Mouse (Mus musculus): Measurements from ENCODE around the gene 1700018B08Rik. TPM values are rescaled to one million over a fixed set of nuclear protein-coding genes. Genes with fewer than 3 reads are reported as not detected.

Gene 1700018B08Rik
- total RNA-seq, 2 experiments from 2014 or later = not detected

GRCm38 (mm10) chr8:121562941-121563351, 18.8 kb upstream of the 1700018B08Rik start:
- peak; percentile 62 for DNase-seq

GRCm38 (mm10) chr8:121561636-121562345, 17.7 kb upstream of the 1700018B08Rik start:
- DNase-seq = peak; percentile 65

- DNase-seq = no peak
Observed at GRCm38 (mm10) chr8:121560432-121561100, 16.4 kb upstream of the 1700018B08Rik start.

GRCm38 (mm10) chr8:121559801-121560200, 15.7 kb upstream of the 1700018B08Rik start:
- no peak for DNase-seq

GRCm38 (mm10) chr8:121558538-121558937, 14.4 kb upstream of the 1700018B08Rik start:
- DNase-seq = no peak

- no peak for DNase-seq
Observed at GRCm38 (mm10) chr8:121557746-121558145, 13.6 kb upstream of the 1700018B08Rik start.

GRCm38 (mm10) chr8:121553831-121554475, 9.8 kb upstream of the 1700018B08Rik start:
- DNase-seq = no peak

GRCm38 (mm10) chr8:121552506-121552905, 8.4 kb upstream of the 1700018B08Rik start:
- DNase-seq = no peak

- DNase-seq = peak; percentile 51
Observed at GRCm38 (mm10) chr8:121551065-121551985, 7.2 kb upstream of the 1700018B08Rik start.

- no peak for DNase-seq
Observed at GRCm38 (mm10) chr8:121550056-121550455, 5.9 kb upstream of the 1700018B08Rik start.

GRCm38 (mm10) chr8:121547132-121547531, 3.0 kb upstream of the 1700018B08Rik start:
- DNase-seq = peak; percentile 74

GRCm38 (mm10) chr8:121544936-121545335, 816 bp upstream of the 1700018B08Rik start:
- DNase-seq = no peak

GRCm38 (mm10) chr8:121542901-121543300, 1.2 kb downstream of the 1700018B08Rik start:
- DNase-seq = no peak

GRCm38 (mm10) chr8:121541862-121542261, 2.3 kb downstream of the 1700018B08Rik start:
- DNase-seq = no peak

- DNase-seq = no peak
Observed at GRCm38 (mm10) chr8:121532381-121532780, 11.7 kb downstream of the 1700018B08Rik start.

GRCm38 (mm10) chr8:121530639-121531038, 13.5 kb downstream of the 1700018B08Rik start:
- no peak for DNase-seq

GRCm38 (mm10) chr8:121528790-121529189, 15.3 kb downstream of the 1700018B08Rik start:
- DNase-seq = no peak

GRCm38 (mm10) chr8:121527751-121528150, 16.4 kb downstream of the 1700018B08Rik start:
- no peak for DNase-seq

- DNase-seq = no peak
Observed at GRCm38 (mm10) chr8:121526811-121527550, 17.1 kb downstream of the 1700018B08Rik start.

- DNase-seq = no peak
Observed at GRCm38 (mm10) chr8:121525111-121525818, 18.9 kb downstream of the 1700018B08Rik start.

GRCm38 (mm10) chr8:121513429-121513828, 30.7 kb downstream of the 1700018B08Rik start:
- peak; percentile 88 for DNase-seq
